Mouse (Mus musculus): Measurements from ENCODE around the gene Rpl24.

Gene Rpl24

DNA sequence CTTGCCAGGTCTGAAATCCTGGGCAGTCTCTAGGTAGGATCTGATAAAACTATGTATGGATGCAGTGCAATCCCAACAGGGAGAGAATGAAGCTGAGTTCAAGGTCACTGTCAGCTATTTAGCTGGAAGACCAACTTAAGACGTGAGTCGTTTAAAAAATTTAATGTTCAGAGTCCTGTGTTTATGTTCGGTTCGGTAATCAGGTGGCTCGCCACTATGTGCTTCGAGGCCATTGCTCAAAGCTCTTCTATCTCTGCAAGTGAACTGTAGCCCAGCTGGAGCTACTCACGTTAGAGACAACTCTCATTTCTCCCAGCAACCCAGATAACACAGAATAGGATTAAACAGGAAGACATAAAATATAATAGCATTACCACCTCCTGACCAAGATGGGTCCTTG, 48.0 kb downstream of the Rpl24 start:
- no peaks in the 10 kb centered on the region for H3K9me3 ChIP-seq (ENCODE audit: low read length)
- no peak overlapping the region for H3K4me3 ChIP-seq (replicated peaks; ENCODE audit: low read length)
- H3K36me3 ChIP-seq (ENCODE audit: insufficient read depth, low read length): peaks cover 49% of the 10 kb centered on the region
- H3K27me3 ChIP-seq (ENCODE audit: insufficient read depth, low read length): no peaks in the 10 kb centered on the region
- TF ChIP-seq POU5F1 (IDR thresholded peaks at IDR 0.05; ENCODE audit: borderline replicate concordance, low read length): no peak
- H3K4me1 ChIP-seq (replicated peaks; ENCODE audit: low read depth, low read length): peaks cover 27% of the 10 kb centered on the region

DNA sequence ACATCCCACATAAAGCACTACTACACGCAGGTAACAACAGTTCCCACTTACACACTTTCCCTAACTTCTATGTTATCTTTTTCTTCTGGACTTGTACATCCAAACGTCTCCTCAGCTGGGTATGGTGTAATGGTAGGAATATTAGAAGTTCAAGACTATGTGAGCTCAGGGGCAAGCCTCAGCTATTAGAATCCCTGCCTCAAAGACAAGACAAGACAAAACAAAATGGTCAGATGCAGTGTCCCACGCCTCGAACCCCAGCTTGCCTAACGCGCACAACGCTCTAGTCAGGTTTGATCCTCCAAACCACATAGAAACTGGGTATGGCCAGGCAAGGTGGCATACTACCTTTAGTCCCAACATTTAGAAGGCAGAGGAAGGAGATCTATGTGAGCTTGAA, 53.6 kb downstream of the Rpl24 start:
- H3K9me3 ChIP-seq (ENCODE audit: low read length): no peaks in the 10 kb centered on the region
- H3K4me1 ChIP-seq (replicated peaks; ENCODE audit: low read depth, low read length): peaks cover 15% of the 10 kb centered on the region
- H3K27me3 ChIP-seq (ENCODE audit: insufficient read depth, low read length): no peaks in the 10 kb centered on the region
- no peak overlapping the region for H3K4me3 ChIP-seq (replicated peaks; ENCODE audit: low read length)
- peaks cover 64% of the 10 kb centered on the region for H3K36me3 ChIP-seq (ENCODE audit: insufficient read depth, low read length)
- TF ChIP-seq POU5F1 (IDR thresholded peaks at IDR 0.05; ENCODE audit: borderline replicate concordance, low read length): no peak
- TF ChIP-seq CTCF (conservative IDR thresholded peaks at IDR 0.05; ENCODE audit: low read length): no peak
- TF ChIP-seq NANOG (IDR thresholded peaks at IDR 0.05; ENCODE audit: borderline replicate concordance, low read length): no peak

Data from E14TG2a.4 (cell line).